Mouse (Mus musculus) neutrophil, adult 59 days (primary cell): ENCODE measurements around the gene Kdelr3. TPM values are rescaled to one million over a fixed set of nuclear protein-coding genes. Genes with fewer than 3 reads are reported as not detected.

Source experiments
- total RNA-seq, 2 experiments: library from RNA; stranded (reverse); gene quantifications; 1 replicate in 1 of 2; 2 replicates in 1 of 2; pipeline ENCODE4 v1.2.4; 2023

Kdelr3 gene
- not detected for total RNA-seq

GRCm38 (mm10) chr15:79516171-79517096 lies at the start of gene Kdelr3:
Gene Kdelr3, plus strand, starts transcription at chr15:79516411.

GRCm38 (mm10) chr15:79504707-79505452 lies 11.3 kb upstream of the Kdelr3 start, which contains the start of gene Kcnj4:
Gene Kcnj4, minus strand, starts transcription at chr15:79505241.

GRCm38 (mm10) chr15:79546410-79547288 lies 30.4 kb downstream of the Kdelr3 start, which contains the start of gene Ddx17:
Gene Ddx17, minus strand, starts transcription at chr15:79546741.

Other genes starting within 250 kb of the Kdelr3 start
- not detected for gene Baiap2l2, start 230.9 kb upstream of the Kdelr3 start, total RNA-seq
- gene Pla2g6, start 188.0 kb upstream of the Kdelr3 start, total RNA-seq: 1 to 10 TPM; 5.4 to 8.4 TPM
- gene Maff, start 169.8 kb upstream of the Kdelr3 start, total RNA-seq: 10 to 100 TPM; 12.0 to 15.1 TPM
- 10 to 100 TPM; 68.6 to 77.2 TPM for gene Tmem184b, start 112.8 kb upstream of the Kdelr3 start, total RNA-seq
- gene Csnk1e, start 60.8 kb upstream of the Kdelr3 start, total RNA-seq: 100 to 1,000 TPM; 101 to 115 TPM
- gene Kcnj4, start 11.2 kb upstream of the Kdelr3 start, total RNA-seq: not detected
- gene Ddx17, start 30.3 kb downstream of the Kdelr3 start, total RNA-seq: 100 to 1,000 TPM; 173 to 204 TPM
- 1 to 10 TPM; 1.3 to 3.7 TPM for gene Dmc1, start 88.7 kb downstream of the Kdelr3 start, total RNA-seq
- 1 to 10 TPM; 3.1 TPM for gene Fam227a, start 142.5 kb downstream of the Kdelr3 start, total RNA-seq
- gene Cby1, start 142.8 kb downstream of the Kdelr3 start, total RNA-seq: 10 to 100 TPM; 24.0 to 24.6 TPM
- 100 to 1,000 TPM; 101 to 111 TPM for gene Tomm22, start 154.4 kb downstream of the Kdelr3 start, total RNA-seq
- gene Josd1, start 171.5 kb downstream of the Kdelr3 start, total RNA-seq: 10 to 100 TPM; 22.1 to 25.7 TPM
- gene Gtpbp1, start 174.4 kb downstream of the Kdelr3 start, total RNA-seq: 100 to 1,000 TPM in 1 of 2 experiments, 10 to 100 TPM in 1; 98.1 to 101 TPM
- 100 to 1,000 TPM; 557 to 606 TPM for gene Sun2, start 226.1 kb downstream of the Kdelr3 start, total RNA-seq